ENCODE assay signal across 8 mouse cellular contexts in the genomic region with DNA sequence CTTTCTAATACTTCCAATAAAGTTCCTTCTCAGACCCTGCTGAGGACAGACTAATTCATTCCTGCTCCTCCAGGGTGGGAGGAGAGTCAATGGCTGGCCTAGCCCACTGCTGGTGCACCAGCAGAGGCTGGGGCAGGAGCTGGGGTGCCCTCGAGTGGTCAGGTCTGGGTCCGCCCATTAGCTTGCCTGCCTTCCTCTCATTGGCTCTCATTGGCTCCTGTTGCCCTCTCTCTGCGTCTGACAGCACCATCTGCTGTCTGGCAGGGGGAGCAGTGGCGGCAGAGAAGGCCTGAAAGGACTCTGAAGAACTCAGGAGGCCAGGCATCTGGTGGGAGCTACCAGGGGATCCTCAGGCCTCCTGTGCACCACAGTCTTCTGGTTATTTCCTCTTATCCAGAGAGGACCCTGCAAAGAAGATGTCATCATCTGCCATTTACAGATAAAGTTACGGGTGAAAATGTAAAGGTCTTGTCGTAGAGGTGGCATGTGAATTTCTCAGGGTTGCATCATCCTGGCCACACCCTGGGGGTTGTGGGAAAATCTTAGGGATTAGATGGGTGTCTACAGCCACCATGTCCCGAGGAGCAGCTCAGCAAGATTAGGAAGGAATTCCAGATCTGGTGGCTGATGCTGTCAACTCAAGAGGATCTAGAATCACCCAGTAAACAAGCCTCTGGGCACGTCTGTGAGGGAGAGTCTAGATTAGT.
DNase-seq lines count a peak whose midpoint lies in the region; ATAC-seq lines count a peak whose summit lies in the region.

No protein-coding gene starts in this region.

- peak; percentile 41 for DNase-seq in hindbrain, embryonic 10.5 days (ENCODE audit: low spot score)
- DNase-seq in 3T3-L1 (ENCODE audit: low read depth, low spot score) (peak; percentile 54), adipocyte (ENCODE audit: low spot score) (peak; percentile 26)
- peak; percentile 36 to 44 for DNase-seq in kidney, postnatal 4 days
- no peak for DNase-seq in cerebellum, adult 8-10 months
- no peak for DNase-seq in left cerebral cortex, adult 9 months (ENCODE audit: low spot score in 2 of 2)
- no peak for DNase-seq in gastrocnemius, adult 18-20 months (ENCODE audit: low spot score)

- no peak overlapping the region for H3K9ac ChIP-seq in hindbrain, embryonic 12.5 days

- H3K9me3 ChIP-seq in hindbrain, embryonic 10.5 days: no peaks in the 10 kb centered on the region
- no peaks in the 10 kb centered on the region for H3K9me3 ChIP-seq in hindbrain, embryonic 12.5 days (replicated peaks)

- no peak overlapping the region for H3K27ac ChIP-seq in hindbrain, embryonic 10.5 days
- no peak overlapping the region for H3K27ac ChIP-seq in hindbrain, embryonic 12.5 days

- no peak overlapping the region for H3K4me2 ChIP-seq in hindbrain, embryonic 12.5 days (replicated peaks)

- H3K36me3 ChIP-seq in hindbrain, embryonic 10.5 days: no peaks in the 10 kb centered on the region
- no peaks in the 10 kb centered on the region for H3K36me3 ChIP-seq in hindbrain, embryonic 12.5 days

- WGBS in hindbrain, embryonic 10.5 days: 42% methylated on average over 8 of the region's 8 CpGs
- WGBS in hindbrain, embryonic 12.5 days: 43% methylated on average over 8 of the region's 8 CpGs

- ATAC-seq in hindbrain, embryonic 12.5 days (ENCODE audit: low FRiP score): no peak

- no peak overlapping the region for H3K4me3 ChIP-seq in hindbrain, embryonic 10.5 days
- H3K4me3 ChIP-seq in hindbrain, embryonic 12.5 days: no peak overlapping the region

- H3K27me3 ChIP-seq in hindbrain, embryonic 10.5 days (ENCODE audit: insufficient read depth, poor library complexity, severe bottlenecking): no peaks in the 10 kb centered on the region
- H3K27me3 ChIP-seq in hindbrain, embryonic 12.5 days: no peaks in the 10 kb centered on the region

- 0 out of 2 replicates have a peak, but pooled peaks cover 4% of the 10 kb centered on the region for H3K4me1 ChIP-seq in hindbrain, embryonic 10.5 days (replicated peaks)
- H3K4me1 ChIP-seq in hindbrain, embryonic 12.5 days: no peaks in the 10 kb centered on the region

Comparison
In these comparisons a context has a peak if more than half of its experiments do, and no peak if none do; other contexts are left out.
1. DNase-seq: peak in hindbrain, embryonic 10.5 days (single experiment), 3T3-L1 (single experiment), adipocyte (single experiment) and kidney, postnatal 4 days (2 of 2); none in cerebellum, adult 8-10 months (single experiment), left cerebral cortex, adult 9 months (0 of 2) and gastrocnemius, adult 18-20 months (single experiment).